28 mouse cellular contexts compared by ENCODE assay signal in the genomic region with DNA sequence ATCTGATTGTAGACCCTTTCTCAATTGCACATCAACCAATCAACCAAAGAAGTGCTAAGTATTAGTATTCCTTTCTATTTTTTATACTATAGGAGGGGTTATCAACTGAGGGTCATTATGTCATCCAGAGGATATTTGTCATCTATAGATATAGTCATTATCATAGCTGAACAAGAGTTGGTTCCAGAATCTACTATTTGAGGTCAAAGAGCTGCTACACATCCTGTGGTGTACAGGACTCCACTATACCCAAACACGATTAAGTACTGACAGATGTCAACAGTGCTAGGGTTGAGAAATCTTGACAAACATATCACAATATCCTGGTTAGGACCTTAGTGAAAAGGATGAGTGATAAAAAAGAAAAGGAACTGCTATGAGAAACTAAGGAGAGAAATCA. TPM values are rescaled to one million over a fixed set of nuclear protein-coding genes. Genes with fewer than 3 reads are reported as not detected.
DNase-seq lines count a peak whose midpoint lies in the region; ATAC-seq lines count a peak whose summit lies in the region.
"Had no signal": no experiment of that assay in that cellular context is flagged by ENCODE, and none has a peak within 500 bp of the region (broad histone marks: within the 10 kb centered on the region; RNA-seq: fewer than 3 reads in every experiment).

No protein-coding gene starts in this region.

- peak; percentile 53 for ATAC-seq in CD4-positive, CD25-positive, alpha-beta regulatory T cell, adult 4 months
- peak; percentile 37 for ATAC-seq in activated CD4-positive, CD25-positive, alpha-beta regulatory T cell, adult 4 months
- peak; percentile 55 for ATAC-seq in inflammation-experienced regulatory T-cells, adult 6 months
- ATAC-seq: Patski had no signal

- DNase-seq in adrenal gland, adult 8-10 months, result no peak
- no peak for DNase-seq in urinary bladder, postnatal 4 days (ENCODE audit: low spot score in 2 of 2)
- no peak for DNase-seq in adipocyte (ENCODE audit: low spot score)
- DNase-seq: adrenal gland, adult 2 months; adrenal gland, postnatal 10 days; adrenal gland, postnatal 14 days; adrenal gland, postnatal 25 days; adrenal gland, postnatal 36 days; B cell, adult 2 months; cerebellum, adult 11 months; cerebellum, adult 11-12 months; cerebellum, adult 18-20 months; cerebellum, adult 2 months; cerebellum, adult 8-10 months; cerebellum, adult 9-10 months; cerebellum, adult 9-11 months had no signal

RNA-seq across cellular contexts. Expression of gene Fpr3, which starts 29.7 kb away (rescaled TPM):
- not detected for polyA plus RNA-seq in CD4-positive, CD25-positive, alpha-beta regulatory T cell, adult 4 months (2017; shearing (Covaris generic))
- polyA plus RNA-seq in activated CD4-positive, CD25-positive, alpha-beta regulatory T cell, adult 4 months (2017; shearing (Covaris generic)), result under 1 TPM in 1 of 2 experiments, not detected in 1; 0.54 TPM
- not detected for polyA plus RNA-seq in inflammation-experienced regulatory T-cells, adult 6 months (2017; shearing (Covaris generic))
- not detected for total RNA-seq in adrenal gland, adult 8-10 months (2022)
- total RNA-seq: adrenal gland, adult 18-20 months; adrenal gland, adult 2 months; adrenal gland, postnatal 10 days; adrenal gland, postnatal 14 days; adrenal gland, postnatal 25 days; adrenal gland, postnatal 36 days; adrenal gland, postnatal 4 days; CH12.LX; ES-E14; G1E; MEL had no signal
- polyA plus RNA-seq: adrenal gland, adult 2 months; brain, embryonic 14.5 days; C2C12; cerebellum, adult 2 months; G1E; Patski had no signal

RNA-seq across cellular contexts. Expression of gene Fpr2, which starts 29.8 kb away (rescaled TPM):
- polyA plus RNA-seq in CD4-positive, CD25-positive, alpha-beta regulatory T cell, adult 4 months (2017; shearing (Covaris generic)), result under 1 TPM in 1 of 2 experiments, not detected in 1; 0.62 TPM
- polyA plus RNA-seq in activated CD4-positive, CD25-positive, alpha-beta regulatory T cell, adult 4 months (2017; shearing (Covaris generic)), result under 1 TPM in 1 of 2 experiments, not detected in 1; 0.69 TPM
- under 1 TPM in 2 of 3 experiments, not detected in 1; 0.34 to 0.64 TPM for polyA plus RNA-seq in inflammation-experienced regulatory T-cells, adult 6 months (2017; shearing (Covaris generic))
- total RNA-seq in adrenal gland, adult 8-10 months (2022), result under 1 TPM in 1 of 4 experiments, not detected in 3; 0.56 TPM
- total RNA-seq: adrenal gland, adult 18-20 months; adrenal gland, postnatal 14 days; adrenal gland, postnatal 25 days; adrenal gland, postnatal 36 days; CH12.LX; ES-E14; MEL had no signal
- polyA plus RNA-seq: adrenal gland, adult 2 months; C2C12; G1E had no signal

RNA-seq across cellular contexts. Expression of gene Fpr1, which starts 33.6 kb away (rescaled TPM):
- not detected for polyA plus RNA-seq in CD4-positive, CD25-positive, alpha-beta regulatory T cell, adult 4 months (2017; shearing (Covaris generic))
- polyA plus RNA-seq in activated CD4-positive, CD25-positive, alpha-beta regulatory T cell, adult 4 months (2017; shearing (Covaris generic)), result under 1 TPM in 1 of 2 experiments, not detected in 1; 0.33 TPM
- polyA plus RNA-seq in inflammation-experienced regulatory T-cells, adult 6 months (2017; shearing (Covaris generic)), result under 1 TPM in 1 of 3 experiments, not detected in 2; 0.72 TPM
- under 1 TPM in 1 of 4 experiments, not detected in 3; 0.17 TPM for total RNA-seq in adrenal gland, adult 8-10 months (2022)
- total RNA-seq: adrenal gland, adult 18-20 months; adrenal gland, adult 2 months; adrenal gland, postnatal 36 days; CH12.LX; ES-E14; MEL had no signal
- polyA plus RNA-seq: adrenal gland, adult 2 months; brain, embryonic 14.5 days; C2C12; cerebellum, adult 2 months; G1E had no signal
